Mouse (Mus musculus): ENCODE data around the gene Aig1.

DNA sequence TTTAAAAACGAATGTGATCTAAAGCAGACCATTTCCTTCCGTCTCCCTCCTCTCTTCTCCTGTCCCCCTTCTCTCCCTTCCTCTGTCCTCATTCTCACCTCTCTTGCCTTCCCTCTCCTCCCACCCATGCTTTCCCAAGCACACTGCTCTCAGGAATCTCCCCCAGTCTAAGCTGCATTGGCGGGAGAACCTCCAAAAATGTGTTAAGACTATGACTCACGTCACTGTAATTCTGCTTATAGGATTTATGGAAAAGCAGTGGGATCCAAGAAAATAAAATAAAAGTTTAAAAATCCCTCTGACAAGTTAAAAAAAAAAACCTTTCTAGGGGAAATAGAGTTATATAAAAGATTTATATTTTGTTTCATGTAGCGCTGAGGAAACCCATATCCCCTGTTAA lies 86.0 kb downstream of the Aig1 start:
- TF ChIP-seq CTCF (IDR thresholded peaks at IDR 0.05; ENCODE audit: extremely low read depth, insufficient read length, insufficient replicate concordance, low read depth, low read length) (no peak), POLR2A (IDR thresholded peaks at IDR 0.05; ENCODE audit: low read depth, low read length) (no peak)
